Mouse (Mus musculus) intestine, postnatal 0 days (tissue): Measurements from ENCODE around the gene Cdkl4. TPM values are rescaled to one million over a fixed set of nuclear protein-coding genes. Genes with fewer than 3 reads are reported as not detected.

Experiments used
- ATAC-seq: fragments of 200-750 bp; cut with Nextera tagmentation; 2 replicates; pipeline ENCODE4 v1.8.0; 2017; ENCODE audit warnings: mild to moderate bottlenecking, moderate TSS enrichment, moderate library complexity
- H3K27ac ChIP-seq: fragments of 300-500 bp; sonication (generic); 2 replicates; pipeline ENCODE4 v1.5.1; 2014; ENCODE audit warnings: mild to moderate bottlenecking, low read depth, low read length, moderate library complexity
- H3K27me3 ChIP-seq: fragments of 300-500 bp; sonication (generic); replicated peaks from 2 replicates; pipeline ENCODE4 v1.6.1; 2014; ENCODE audit warnings: low read length, mixed read lengths; ENCODE audit not compliant: control insufficient read depth, insufficient read depth
- H3K36me3 ChIP-seq: fragments of 300-500 bp; sonication (generic); 2 replicates; pipeline ENCODE4 v1.6.1; 2014; ENCODE audit warnings: mild to moderate bottlenecking, moderate library complexity; ENCODE audit not compliant: control insufficient read depth, insufficient read depth
- H3K4me1 ChIP-seq: fragments of 300-500 bp; sonication (generic); replicated peaks from 2 replicates; pipeline ENCODE4 v1.6.1; 2014; ENCODE audit warnings: antibody characterized with exemption, low read length, mixed read lengths; ENCODE audit not compliant: control insufficient read depth, insufficient read depth
- H3K4me2 ChIP-seq: fragments of 300-500 bp; sonication (generic); replicated peaks from 2 replicates; pipeline ENCODE4 v1.6.1; 2014; ENCODE audit warnings: low read depth, mild to moderate bottlenecking, moderate library complexity
- H3K4me3 ChIP-seq: fragments of 300-500 bp; sonication (generic); 2 replicates; pipeline ENCODE4 v1.5.1; 2014; ENCODE audit warnings: low read depth, low read length
- H3K9ac ChIP-seq: fragments of 300-500 bp; sonication (generic); 2 replicates; pipeline ENCODE4 v1.6.1; 2014; ENCODE audit warnings: mild to moderate bottlenecking, low read depth, low read length
- H3K9me3 ChIP-seq: fragments of 300-500 bp; sonication (generic); 2 replicates; pipeline ENCODE4 v1.6.1; 2016; ENCODE audit warnings: mixed run types; ENCODE audit not compliant: control insufficient read depth
- CTCF ChIP-seq: sonication (generic); IDR thresholded peaks from 2 replicates; pipeline ENCODE4 v1.5.1; 2016; ENCODE audit warnings: low read depth, mild to moderate bottlenecking, control low read depth, antibody characterized with exemption, moderate library complexity
- WGBS: fragments of 180-500 bp; shearing (Covaris S2); extraction: QIAGEN DNeasy Blood & Tissue Kit; methylation state at CpG from one replicate; pipeline ENCODE4 v1.1.7; 2014; 5-methylcytosine and 5-hydroxymethylcytosine counted together
- polyA plus RNA-seq: library from polyadenylated mRNA; unstranded; fragments of >200 nt; fragmentation: Nextera tagmentation; extraction: Ambion mirVana; gene quantifications from 2 replicates; pipeline ENCODE4 v1.2.1, GENCODE M21; 2015

Cdkl4 gene
- polyA plus RNA-seq, 1 experiment from 2014 or later = 0.12 TPM

- no peaks in the 10 kb centered on the region for H3K4me1 ChIP-seq
- peak overlapping the region; percentile 24 for H3K4me3 ChIP-seq
- peak; percentile 42; the same call in 1 of the 2 replicates for ATAC-seq
- H3K27ac ChIP-seq = no peak overlapping the region
- peak overlapping the region; percentile 48 for H3K4me2 ChIP-seq
- no peaks in the 10 kb centered on the region for H3K36me3 ChIP-seq
- H3K9ac ChIP-seq = no peak overlapping the region
- no peaks in the 10 kb centered on the region for H3K27me3 ChIP-seq
- WGBS = 45% methylated on average over 4 of the region's 4 CpGs
- H3K9me3 ChIP-seq = no peaks in the 10 kb centered on the region
- TF ChIP-seq CTCF = peak; percentile 67
Measured at GRCm38 (mm10) chr17:80559745-80560144, 17.9 kb downstream of the Cdkl4 start.

GRCm38 (mm10) chr17:80559050-80559449, 18.6 kb downstream of the Cdkl4 start:
- Histone ChIP-seq H3K4me3 (no peak overlapping the region), H3K9me3 (no peaks in the 10 kb centered on the region), H3K4me2 (peak overlapping the region; percentile 25), H3K27ac (no peak overlapping the region), H3K36me3 (no peaks in the 10 kb centered on the region), H3K27me3 (no peaks in the 10 kb centered on the region), H3K9ac (no peak overlapping the region), H3K4me1 (no peaks in the 10 kb centered on the region)
- peak; percentile 70 for TF ChIP-seq CTCF
- 37% methylated on average over 11 of the region's 11 CpGs for WGBS
- ATAC-seq = no peak

- ATAC-seq = no peak
- no peak overlapping the region for H3K4me3 ChIP-seq
- H3K36me3 ChIP-seq = no peaks in the 10 kb centered on the region
- no peaks in the 10 kb centered on the region for H3K9me3 ChIP-seq
- peak overlapping the region; percentile 25 for H3K4me2 ChIP-seq
- no peaks in the 10 kb centered on the region for H3K4me1 ChIP-seq
- no peaks in the 10 kb centered on the region for H3K27me3 ChIP-seq
- no peak overlapping the region for H3K27ac ChIP-seq
- no peak for TF ChIP-seq CTCF
- 62% methylated on average over 14 of the region's 14 CpGs for WGBS
- no peak overlapping the region for H3K9ac ChIP-seq
Measured at GRCm38 (mm10) chr17:80558583-80558982, 19.0 kb downstream of the Cdkl4 start.

GRCm38 (mm10) chr17:80557461-80557860, 20.2 kb downstream of the Cdkl4 start:
- peak; percentile 44 for TF ChIP-seq CTCF
- ATAC-seq = no peak
- H3K9ac ChIP-seq = no peak overlapping the region
- H3K4me2 ChIP-seq = no peak overlapping the region
- H3K9me3 ChIP-seq = no peaks in the 10 kb centered on the region
- no peaks in the 10 kb centered on the region for H3K36me3 ChIP-seq
- no peak overlapping the region for H3K27ac ChIP-seq
- no peaks in the 10 kb centered on the region for H3K4me1 ChIP-seq
- WGBS = 91% methylated on average over 5 of the region's 5 CpGs
- H3K27me3 ChIP-seq = no peaks in the 10 kb centered on the region
- H3K4me3 ChIP-seq = no peak overlapping the region

GRCm38 (mm10) chr17:80553318-80554270, 24.0 kb downstream of the Cdkl4 start:
- Histone ChIP-seq H3K27ac (peak overlapping the region; percentile 52), H3K4me1 (no peaks in the 10 kb centered on the region), H3K27me3 (no peaks in the 10 kb centered on the region), H3K9ac (peak overlapping the region; percentile 67), H3K4me2 (peak overlapping the region; percentile 86), H3K4me3 (peak overlapping the region; percentile 71), H3K36me3 (no peaks in the 10 kb centered on the region), H3K9me3 (no peaks in the 10 kb centered on the region)
- TF ChIP-seq CTCF = peak; percentile 83
- peak; percentile 88 for ATAC-seq
- 3% methylated on average over 35 of the region's 35 CpGs for WGBS

GRCm38 (mm10) chr17:80552653-80553052, 25.0 kb downstream of the Cdkl4 start:
- no peak for TF ChIP-seq CTCF
- H3K27ac ChIP-seq = no peak overlapping the region
- H3K4me2 ChIP-seq = no peak overlapping the region; the same call in 1 of the 2 replicates
- no peak for ATAC-seq
- no peak overlapping the region for H3K4me3 ChIP-seq
- H3K9ac ChIP-seq = no peak overlapping the region
- H3K4me1 ChIP-seq = no peaks in the 10 kb centered on the region
- 70% methylated on average over 4 of the region's 4 CpGs for WGBS
- H3K27me3 ChIP-seq = no peaks in the 10 kb centered on the region
- no peaks in the 10 kb centered on the region for H3K9me3 ChIP-seq
- no peaks in the 10 kb centered on the region for H3K36me3 ChIP-seq
